Mouse (Mus musculus) lung, postnatal 25 days (tissue): Measurements from ENCODE around the gene Gstm6.
"Not testable (repeated sequence)": the region's sequence is repeated elsewhere in the genome, so short reads cannot be mapped to it uniquely, and the experiment has no call there.

Source experiments
- DNase-seq: peaks from one replicate; pipeline ENCODE4 v3.0.0; 2022; ENCODE audit warnings: low spot score

Gstm6 gene

DNA sequence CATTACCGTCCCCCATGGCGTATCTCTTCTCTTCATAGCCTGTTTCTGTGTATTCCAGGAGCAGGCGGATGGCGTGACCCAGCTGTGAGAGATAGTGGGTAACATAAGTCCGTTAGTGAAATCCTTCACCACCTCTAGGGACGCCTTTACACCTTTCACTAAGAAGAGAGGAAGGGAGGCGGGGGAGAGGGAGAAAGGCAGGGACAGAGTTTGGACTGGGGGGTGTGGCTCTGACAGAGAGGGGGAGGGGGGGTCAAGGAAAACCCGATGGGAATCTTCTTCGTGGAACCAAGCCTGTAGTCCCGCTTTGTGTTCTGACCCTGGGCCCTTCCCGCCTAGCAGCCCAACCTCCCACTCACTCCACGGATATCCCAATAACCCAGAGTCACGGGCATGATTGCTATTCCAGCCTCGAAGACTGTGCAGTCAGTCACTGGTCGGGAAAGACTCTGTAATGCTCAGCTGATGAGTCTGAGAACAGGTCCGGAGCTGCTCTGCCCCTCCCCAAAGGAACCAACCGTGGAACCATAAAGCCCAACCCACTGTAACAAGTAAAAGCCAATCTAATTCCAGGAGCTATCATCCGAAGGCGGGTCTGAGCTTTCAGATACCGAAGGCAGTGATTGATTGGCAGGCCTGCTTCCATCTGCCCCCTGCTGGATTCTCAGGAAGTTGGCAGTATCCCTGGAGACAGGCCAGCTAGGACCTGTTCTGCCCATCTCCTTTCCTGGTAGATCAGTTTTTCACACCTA is at the start of gene Gstm6:
Gene Gstm6 (minus strand): TSS at position 511 of the 752 bp plus-strand sequence.
- DNase-seq: peak; percentile 51

DNA sequence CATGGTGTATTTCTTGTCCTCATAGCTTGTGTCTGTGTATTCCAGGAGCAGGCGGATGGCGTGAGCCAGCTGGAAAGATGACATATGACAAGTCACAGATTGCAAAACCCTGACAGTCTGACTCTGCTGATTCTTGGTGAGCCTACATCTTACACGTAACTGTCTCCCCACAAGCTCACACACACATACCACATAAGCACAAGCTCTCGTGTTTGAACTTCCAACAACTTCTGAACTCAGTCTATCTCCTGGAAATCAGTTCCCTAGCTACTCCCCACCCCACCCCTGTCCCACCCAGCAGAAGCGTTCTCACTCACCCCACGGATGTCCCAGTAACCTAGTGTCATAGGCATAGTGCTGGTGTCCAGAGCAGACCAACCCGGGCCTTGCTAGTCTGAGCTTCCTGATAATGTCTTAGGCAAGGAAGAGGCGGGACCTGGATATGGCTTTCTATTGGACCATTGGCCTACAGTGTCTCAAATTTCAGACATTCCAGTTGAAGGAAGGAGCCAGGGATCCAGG is 42.6 kb upstream of the Gstm6 start, which contains the start of gene Gstm2:
Gene Gstm2 (minus strand): TSS at position 413 of the 522 bp plus-strand sequence.
- DNase-seq: peak; percentile 84

DNA sequence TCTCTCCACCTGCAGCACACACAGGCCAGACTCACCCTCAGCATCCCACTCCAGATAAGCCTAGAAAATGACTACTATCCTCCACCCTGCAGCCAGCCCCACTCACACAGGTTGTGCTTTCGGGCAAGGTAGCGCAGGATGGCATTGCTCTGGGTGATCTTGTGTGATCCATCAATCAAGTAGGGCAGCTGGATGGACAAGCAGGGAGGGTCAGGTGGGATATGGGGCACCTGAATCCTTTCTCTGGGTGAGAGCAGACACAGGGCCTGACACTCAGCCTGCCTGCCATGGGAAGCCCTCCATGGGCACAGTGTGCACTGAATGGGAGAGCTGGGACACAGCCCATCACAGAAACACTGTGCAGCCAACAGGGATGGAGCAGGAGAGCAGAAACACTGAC is 41.6 kb upstream of the Gstm6 start:
- not testable (repeated sequence) for DNase-seq

DNA sequence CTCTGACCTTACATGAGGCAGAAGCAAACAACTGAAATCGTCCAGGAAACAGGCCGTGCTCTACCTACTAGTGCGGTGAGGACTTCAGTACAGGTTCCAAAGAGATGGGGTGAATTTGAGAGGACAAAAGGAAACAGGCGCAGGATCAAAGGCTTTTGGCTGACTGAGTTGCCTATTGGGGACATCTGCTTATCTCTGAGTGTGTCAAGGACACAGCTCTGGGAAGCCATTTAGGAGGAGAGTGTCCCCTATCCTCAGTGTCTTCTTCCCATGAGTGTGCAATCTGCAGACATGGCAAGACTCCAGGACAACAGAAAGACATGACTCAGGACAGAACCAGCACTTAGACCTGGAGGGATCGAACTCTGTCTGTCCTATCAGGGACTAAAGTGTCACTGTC is 40.9 kb upstream of the Gstm6 start:
- no peak for DNase-seq

DNA sequence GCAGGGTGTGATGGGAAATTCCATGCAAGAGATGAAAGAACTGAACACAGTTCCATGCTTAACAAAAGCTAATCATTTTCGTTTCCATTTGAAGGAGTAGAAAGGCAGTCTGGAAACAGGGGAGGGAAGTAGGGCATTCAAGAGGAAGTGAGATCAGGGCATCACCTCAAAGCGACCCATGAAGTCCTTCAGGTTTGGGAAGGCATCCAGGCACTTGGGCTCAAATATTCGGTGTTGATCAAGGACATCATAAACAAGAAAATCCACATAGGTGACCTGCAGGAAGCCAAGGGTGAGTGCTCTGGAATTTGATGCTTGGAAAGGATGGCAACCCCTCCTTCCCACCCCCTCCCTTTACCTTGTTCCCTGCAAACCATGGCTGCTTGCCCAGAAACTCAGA is 40.2 kb upstream of the Gstm6 start:
- no peak for DNase-seq

DNA sequence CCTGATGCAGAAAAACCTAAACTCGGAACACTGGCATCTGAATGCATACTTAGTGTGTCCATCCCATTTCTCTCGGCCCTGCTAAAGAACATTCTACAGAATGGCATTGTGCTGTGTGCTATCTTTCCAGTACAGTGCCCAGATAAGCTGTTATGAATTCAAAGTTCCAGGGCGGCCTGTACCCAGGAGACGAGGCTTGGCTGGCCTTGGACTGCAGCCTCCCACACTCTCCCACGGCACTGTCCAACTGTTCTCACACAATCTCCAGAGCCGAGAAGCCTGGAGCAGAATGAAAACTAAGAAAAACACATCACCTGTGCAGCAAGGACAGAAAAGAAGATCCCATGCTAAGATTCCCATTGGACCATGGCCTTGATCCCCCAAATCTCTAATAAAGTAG is 39.2 kb upstream of the Gstm6 start:
- no peak for DNase-seq

DNA sequence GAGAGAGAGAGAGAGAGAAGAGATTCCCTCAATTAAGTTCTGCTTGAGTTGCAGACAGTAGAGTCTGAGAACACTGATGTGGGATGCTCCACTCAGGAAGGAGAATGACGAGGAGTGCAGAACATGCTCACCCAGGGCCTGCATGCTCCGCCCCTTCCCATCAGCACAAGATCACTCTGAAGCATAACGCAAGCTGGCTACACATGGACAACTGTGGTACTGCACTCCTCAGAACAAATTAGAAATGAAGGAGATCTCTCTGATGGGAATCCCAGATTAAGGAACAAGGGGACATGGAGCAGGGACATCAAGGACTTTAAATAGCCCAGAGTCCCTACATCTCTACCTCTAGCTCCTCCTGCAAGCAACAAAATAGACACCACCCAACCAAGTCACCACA is 37.7 kb upstream of the Gstm6 start:
- DNase-seq: no peak

DNA sequence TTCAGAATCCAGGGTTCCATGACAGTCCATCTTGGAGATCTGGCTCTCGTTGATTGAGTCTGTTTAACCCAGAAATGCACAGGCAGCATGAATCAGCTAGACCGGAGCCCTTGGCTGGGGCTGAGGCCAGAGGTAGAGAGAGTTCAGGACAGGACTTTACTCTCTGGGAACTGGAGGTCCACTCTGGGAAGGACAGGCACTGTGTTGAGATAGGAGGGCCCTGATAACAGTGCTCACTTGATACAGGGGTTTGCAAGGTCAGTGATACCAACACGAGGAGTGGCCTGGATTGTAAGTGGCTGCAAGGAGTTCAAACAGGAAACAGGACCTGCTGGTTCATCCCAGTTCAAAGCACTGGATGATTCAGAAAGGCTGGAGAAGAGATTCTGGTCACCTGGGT is 34.1 kb upstream of the Gstm6 start:
- no peak for DNase-seq

DNA sequence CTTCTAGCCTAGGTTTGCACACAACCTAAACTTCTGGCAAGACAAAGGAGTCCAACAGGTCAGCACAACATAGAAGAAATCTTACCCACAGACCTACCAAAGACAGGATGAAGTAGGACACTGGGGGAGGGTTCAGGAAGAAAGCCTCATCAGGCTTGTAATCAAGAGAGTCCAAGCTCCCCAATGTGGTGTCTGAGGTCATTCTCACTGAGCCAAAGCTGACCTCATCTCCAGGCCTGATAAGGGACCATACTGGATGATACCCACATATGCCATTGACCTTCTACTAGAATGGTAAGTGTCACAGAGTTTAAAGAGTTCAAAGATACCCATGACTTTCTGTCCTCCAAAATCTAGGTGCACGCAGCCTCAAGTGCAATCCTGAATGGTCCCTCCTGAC is 30.7 kb upstream of the Gstm6 start:
- no peak for DNase-seq

DNA sequence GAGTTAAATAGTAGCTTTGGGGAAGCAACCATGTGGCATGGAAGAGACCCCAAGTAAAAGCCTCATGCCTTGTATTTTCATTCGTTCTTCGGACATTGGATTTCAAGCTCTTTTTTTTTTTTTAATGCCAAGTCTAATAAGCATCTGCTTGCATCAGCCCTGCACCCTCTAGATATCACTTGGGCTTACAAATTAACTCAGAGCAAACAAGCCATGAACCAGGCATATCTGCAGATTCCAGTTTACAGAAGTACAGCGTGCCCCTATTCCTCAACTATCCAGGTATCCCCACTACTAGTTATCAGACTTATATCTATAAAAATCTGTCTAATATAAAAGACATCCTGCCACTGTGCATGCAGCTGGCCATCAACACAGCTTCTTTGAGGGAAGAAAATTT is 28.5 kb upstream of the Gstm6 start:
- DNase-seq: no peak

DNA sequence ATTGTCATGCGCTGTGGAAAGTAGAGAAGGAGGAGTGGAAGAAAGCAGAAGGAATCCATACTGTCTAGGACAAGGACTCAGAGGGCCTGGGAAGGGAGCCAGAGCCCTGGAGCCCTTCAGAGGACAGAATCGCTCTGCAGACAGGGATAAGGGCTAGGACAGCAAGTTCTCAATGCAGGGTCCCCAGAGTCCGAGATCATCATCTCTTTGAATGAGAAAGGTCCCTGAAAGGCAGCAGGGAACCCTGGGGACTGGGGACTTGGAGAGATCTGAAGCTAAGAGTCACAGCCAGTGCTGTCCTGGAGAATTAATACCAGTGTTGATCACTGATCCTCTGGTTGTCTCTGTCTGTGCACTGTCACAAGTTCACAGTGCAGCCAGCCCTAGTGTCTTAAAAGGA is 27.6 kb upstream of the Gstm6 start:
- not testable (repeated sequence) for DNase-seq

DNA sequence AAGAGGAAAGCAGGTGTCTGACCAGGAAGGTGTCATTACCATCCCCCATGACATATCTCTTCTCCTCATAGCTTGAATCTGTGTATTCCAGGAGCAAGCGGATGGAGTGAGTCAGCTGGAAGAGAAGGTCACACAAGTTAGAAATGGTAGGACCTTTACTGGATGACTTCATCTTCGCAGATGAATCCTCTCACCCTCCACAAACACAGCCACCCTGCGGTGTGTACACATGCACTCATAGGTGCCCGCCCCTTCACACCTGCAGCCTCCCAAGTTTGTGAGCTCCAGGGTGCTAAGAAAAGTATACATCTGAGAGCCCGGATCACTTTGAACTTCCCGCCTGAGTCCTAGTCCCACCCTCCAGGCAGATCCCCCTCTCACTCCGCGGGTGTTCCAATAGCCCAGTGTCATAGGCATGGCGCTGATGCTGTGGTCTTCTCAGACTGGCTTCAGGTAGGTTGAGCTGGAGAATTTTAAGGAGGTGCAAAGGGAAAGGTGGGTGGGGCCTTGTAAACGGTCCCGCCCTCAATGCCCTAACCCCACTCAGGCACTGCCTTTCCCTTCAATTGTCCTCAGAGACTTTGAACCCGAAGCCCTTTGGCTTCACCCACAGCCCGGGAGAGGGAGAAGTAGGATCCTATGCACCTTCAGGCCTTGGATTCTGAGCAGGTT is 25.3 kb upstream of the Gstm6 start, which contains the start of gene Gstm3:
Gene Gstm3 (minus strand): TSS at position 560 of the 672 bp plus-strand sequence.
- DNase-seq: no peak

DNA sequence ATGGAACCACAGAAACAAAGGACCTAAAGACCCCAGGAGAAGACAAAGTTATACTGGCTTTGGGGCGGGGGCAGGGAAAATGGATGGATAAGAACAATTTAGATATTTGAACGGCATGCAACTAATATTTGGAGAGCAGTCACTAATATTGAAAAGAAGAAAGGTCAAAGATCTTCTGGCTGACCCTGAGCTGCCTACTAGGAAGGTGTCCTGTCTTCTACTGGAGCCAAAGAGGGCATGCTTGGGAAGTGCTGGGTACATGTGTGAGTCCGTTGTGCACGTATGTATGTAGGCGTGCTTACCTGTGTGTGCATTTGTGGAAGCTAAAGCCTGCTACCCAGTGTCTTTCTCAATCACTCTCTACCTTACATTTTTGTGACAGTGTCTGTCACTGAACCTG is 23.1 kb upstream of the Gstm6 start:
- DNase-seq: no peak

DNA sequence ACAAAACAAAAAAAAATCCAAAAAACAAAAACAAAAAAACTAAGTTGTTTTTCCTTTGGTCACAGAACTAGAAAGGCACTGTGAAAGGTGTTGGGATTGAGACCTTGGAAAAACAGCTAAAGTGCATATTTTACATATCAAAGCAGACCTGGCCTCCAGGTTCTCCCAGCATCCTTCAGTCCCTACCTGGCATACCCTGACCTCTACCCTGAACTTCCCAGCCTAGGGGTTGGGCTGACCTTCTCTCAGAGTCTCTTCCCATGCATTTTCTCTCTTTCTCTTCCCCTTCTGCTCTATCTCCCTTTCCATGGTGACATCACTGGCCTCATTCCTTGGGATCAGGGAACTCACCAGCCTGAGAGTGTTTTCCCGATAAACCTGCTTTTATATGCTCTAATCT is 22.0 kb upstream of the Gstm6 start:
- no peak for DNase-seq

DNA sequence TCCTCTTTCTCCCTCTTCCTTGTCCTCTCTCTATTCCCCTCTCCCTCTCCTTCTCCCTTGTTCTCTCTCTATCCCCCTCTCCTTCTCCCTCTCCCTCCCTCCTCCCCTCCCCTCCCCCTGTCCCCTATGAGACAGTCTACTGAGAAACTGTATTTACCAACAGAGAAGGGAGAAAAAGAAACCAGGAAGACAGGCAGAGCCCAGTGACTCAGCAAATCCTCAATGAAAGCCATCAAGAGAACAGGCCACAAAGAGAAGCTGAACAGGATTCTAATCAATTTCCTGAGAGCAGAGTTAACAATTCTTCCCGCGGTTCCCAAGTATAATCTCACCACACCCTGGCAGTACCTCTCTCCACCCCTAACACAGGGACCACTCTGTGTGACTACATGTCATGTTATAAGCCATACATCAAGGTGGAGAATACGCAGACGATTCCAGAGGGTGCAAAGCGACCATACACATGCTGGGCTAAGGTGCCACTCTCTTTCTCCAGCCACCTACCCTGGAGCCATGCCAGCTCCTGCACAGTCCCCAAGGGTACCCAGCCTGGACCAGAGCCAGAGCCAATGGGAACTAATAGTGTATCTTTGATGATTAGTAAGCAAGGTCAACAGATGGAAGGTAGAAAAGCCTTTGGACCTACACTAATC is 21.2 kb upstream of the Gstm6 start:
- peak; percentile 41 for DNase-seq

DNA sequence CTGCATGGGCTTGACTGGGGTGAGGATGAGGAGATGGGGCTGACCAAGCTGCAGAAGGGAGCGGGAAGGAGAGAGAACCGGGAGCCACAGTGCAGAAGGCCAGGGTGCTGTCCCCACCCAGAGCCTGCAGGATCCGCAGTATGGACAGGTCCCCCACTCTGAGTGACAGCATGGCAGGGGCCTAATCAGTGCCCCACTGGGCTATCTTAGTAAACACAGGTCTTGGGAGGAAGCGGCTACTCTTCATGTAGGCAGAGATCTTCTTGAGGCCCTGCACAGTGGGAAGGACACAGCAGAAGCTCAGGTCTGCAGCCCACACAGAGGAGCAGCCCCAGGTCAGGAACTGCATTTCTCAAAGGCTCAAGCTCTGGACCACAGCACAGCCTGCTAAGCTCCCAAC is 20.5 kb upstream of the Gstm6 start:
- no peak for DNase-seq

DNA sequence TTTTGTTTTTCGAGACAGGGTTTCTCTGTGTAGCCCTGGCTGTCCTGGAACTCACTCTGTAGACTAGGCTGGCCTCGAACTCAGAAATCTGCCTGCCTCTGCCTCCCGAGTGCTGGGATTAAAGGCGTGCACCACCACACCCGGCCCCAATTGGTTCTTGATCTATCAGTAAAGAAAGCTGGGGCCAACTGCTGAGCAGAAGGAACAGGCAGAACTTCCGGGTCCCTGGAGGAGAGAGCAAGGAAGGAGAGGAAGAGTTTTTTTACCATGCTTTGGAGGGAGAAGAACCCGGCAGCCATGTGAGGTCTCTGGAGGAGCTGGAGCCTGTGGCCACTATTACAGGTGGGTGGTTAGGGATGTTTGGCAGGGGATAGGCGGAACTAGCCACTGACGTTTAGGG is 11.7 kb upstream of the Gstm6 start:
- not testable (repeated sequence) for DNase-seq

DNA sequence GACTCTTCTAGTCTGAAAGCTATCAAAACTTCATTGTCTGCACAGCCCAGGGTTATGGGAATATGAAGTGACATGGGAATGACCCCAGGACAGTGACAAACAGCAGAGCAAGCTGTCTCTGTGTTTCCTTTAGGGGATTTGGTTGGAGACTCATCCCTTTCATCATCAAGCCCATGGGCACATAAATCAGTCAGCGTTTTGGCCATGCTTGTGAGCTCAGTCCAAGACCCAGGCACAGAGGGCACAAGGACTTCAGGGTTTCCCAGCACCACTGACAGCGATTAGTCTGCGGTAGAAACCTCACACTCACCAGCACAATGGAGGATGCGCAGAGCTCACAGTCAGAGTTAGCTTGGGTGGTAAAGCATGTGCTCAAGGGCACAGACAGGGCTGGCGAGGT is 10.4 kb upstream of the Gstm6 start:
- no peak for DNase-seq

DNA sequence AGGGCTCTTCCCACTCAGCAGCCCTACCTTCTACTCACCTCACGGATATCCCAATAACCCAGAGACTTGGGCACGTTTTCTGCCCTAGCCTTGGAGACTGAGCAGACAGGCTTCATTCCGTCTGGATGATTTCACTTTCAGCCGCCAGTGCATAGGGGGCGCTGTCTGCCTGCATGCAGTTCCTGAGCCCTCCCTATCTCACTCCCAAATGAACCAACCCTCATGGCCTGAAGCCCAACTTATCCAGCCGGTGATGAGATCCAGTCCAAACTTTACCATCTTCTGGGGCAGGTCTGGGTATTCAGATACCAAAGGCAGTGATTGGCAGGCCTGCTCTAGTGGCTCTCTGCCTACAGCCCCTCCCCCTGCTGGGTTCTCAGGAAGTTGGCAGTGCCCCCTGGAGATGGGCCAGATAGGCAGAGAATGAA is 9.8 kb upstream of the Gstm6 start:
- peak; percentile 84 for DNase-seq

DNA sequence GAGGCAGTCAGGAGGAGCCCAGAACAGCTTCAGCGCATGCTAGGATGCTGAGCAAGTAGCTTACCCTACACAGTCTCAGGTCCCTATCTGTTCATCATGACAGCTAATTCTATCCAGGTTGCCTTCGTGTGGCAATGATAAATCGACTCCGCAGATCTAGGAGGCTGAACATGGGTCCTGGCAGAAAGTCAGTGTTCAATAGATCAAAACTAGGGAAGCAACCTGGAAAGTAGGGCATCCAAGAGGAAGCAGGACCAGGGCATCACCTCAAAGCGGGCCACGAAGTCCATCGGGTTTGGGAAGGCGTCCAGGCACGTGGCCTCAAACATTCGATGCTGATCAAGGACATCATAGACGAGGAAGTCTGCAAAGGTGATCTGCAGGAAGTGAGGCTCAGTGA is 7.0 kb upstream of the Gstm6 start:
- no peak for DNase-seq

DNA sequence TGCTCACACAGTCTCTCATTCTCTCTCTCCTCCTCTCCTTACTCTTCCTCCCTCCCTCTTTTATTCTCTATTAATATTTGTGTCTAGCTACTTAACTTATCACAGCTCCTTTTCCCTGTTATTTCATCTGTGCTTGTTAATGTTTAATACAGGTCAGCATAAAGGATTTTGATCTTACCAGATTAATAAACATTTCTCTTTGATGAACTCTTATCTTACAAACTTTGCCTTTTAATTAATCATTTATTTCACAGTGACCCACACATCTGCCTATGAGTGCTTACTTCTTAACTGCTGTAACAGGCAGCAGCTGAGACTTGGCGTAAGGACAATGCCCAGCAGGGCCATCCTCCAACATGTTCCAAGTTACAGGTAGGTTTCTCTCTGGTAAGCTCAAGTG is 5.9 kb upstream of the Gstm6 start:
- not testable (repeated sequence) for DNase-seq

DNA sequence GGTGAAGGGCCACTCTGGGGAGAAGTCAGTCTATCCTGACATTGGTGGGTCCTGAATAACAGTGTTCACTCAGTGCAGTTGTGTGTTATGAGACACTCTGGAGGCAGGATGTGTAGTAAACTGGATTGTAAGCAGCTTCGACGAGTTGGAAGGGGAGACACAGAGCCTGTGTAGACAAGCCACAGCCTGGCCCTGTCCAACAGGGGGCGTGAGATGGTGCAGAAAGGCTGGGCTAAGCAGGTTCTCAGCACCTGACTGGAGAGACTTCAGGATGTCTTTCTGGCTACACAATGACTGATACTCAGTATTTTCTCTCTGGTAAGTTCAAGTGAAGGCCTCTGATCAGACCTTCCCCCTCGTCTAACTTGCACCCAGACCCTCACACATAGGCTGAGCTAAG is 2.2 kb upstream of the Gstm6 start:
- no peak for DNase-seq

DNA sequence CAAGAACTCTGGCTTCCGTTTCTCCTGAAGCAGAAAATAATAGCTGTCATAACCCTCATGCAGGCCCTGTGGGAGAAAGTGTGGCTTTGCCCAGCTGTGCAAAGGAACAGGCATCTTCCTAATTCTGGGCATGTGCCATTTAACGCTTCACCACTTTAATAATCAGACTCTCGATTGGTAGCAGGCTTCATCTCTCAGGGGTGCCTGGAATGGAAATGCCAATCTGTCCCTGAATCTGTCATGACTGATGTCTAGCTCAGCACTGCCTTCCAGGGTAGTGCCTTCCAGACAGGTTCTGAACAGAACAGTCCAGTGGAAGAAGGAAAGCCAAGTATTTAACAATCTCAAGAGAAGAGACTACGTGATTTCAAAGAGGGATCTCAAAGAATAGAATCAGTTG is 2.3 kb downstream of the Gstm6 start:
- DNase-seq: no peak
